8 mouse cellular contexts compared by ENCODE assay signal in the genomic region with DNA sequence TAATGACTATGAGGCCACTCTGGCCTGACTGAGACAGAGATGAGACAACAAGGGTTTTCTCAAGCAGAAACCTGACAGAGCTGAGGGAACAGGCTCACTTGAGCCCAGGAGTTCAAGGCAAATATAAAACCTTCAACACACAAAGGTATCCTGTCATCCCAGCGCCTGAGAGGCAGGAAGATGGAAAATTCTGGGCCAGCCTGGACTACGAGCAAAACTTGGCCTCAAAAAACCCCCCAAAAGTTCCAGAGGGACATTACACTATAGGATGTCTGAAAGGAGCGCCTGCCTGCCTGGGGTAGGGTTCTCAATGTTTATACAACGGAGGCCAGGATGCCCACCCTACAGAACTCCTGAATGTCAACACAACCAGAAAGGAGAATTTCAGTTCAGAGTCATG. TPM values are rescaled to one million over a fixed set of nuclear protein-coding genes. Genes with fewer than 3 reads are reported as not detected.
DNase-seq lines count a peak whose midpoint lies in the region; ATAC-seq lines count a peak whose summit lies in the region.

No protein-coding gene starts in this region.

- DNase-seq in cerebellum, adult 9-11 months, result peak; percentile 28
- no peak for DNase-seq in cerebellum, postnatal 4 days (ENCODE audit: low spot score in 2 of 2)
- peak; percentile 24 for DNase-seq in 3T3-L1 (ENCODE audit: low read depth, low spot score)
- DNase-seq in liver, embryonic 13.5 days, result no peak
- DNase-seq in urinary bladder, postnatal 4 days (ENCODE audit: low spot score in 2 of 2), result no peak
- no peak for DNase-seq in thymus, postnatal 10 days (ENCODE audit: low spot score in 2 of 2)
- no peak for DNase-seq in spleen, adult 12 weeks (ENCODE audit: low spot score)

- H3K9me3 ChIP-seq in forebrain, embryonic 15.5 days, result no peaks in the 10 kb centered on the region
- H3K9me3 ChIP-seq in liver, embryonic 13.5 days (replicated peaks), result no peaks in the 10 kb centered on the region

- H3K4me3 ChIP-seq in forebrain, embryonic 15.5 days, result peak overlapping the region; percentile 98
- H3K4me3 ChIP-seq in liver, embryonic 13.5 days (replicated peaks), result peak overlapping the region; percentile 97

- ATAC-seq in forebrain, embryonic 15.5 days (replicated peaks), result no peak
- ATAC-seq in liver, embryonic 13.5 days (ENCODE audit: low read depth), result no peak

- H3K9ac ChIP-seq in forebrain, embryonic 15.5 days (replicated peaks), result peak overlapping the region; percentile 87
- peak overlapping the region; percentile 98 for H3K9ac ChIP-seq in liver, embryonic 13.5 days

- H3K36me3 ChIP-seq in forebrain, embryonic 15.5 days, result peaks cover 12% of the 10 kb centered on the region
- peaks cover 36% of the 10 kb centered on the region for H3K36me3 ChIP-seq in liver, embryonic 13.5 days

- H3K27ac ChIP-seq in forebrain, embryonic 15.5 days (replicated peaks), result no peak overlapping the region
- peak overlapping the region; percentile 93 for H3K27ac ChIP-seq in liver, embryonic 13.5 days

- H3K27me3 ChIP-seq in forebrain, embryonic 15.5 days, result no peaks in the 10 kb centered on the region
- H3K27me3 ChIP-seq in liver, embryonic 13.5 days, result no peaks in the 10 kb centered on the region

- H3K4me2 ChIP-seq in forebrain, embryonic 15.5 days (replicated peaks), result peak overlapping the region; percentile 59
- peak overlapping the region; percentile 89 for H3K4me2 ChIP-seq in liver, embryonic 13.5 days

- 77% methylated on average over 4 of the region's 4 CpGs for WGBS in forebrain, embryonic 15.5 days
- 68% methylated on average over 4 of the region's 4 CpGs for WGBS in liver, embryonic 13.5 days (ENCODE audit: insufficient replicate concordance)

- peaks cover 29% of the 10 kb centered on the region for H3K4me1 ChIP-seq in forebrain, embryonic 15.5 days
- peaks cover 65% of the 10 kb centered on the region for H3K4me1 ChIP-seq in liver, embryonic 13.5 days (replicated peaks)

RNA-seq across cellular contexts. Expression of a gene that starts 1.2 kb away (rescaled TPM):
- 120 and 122 TPM in 2 replicates for polyA plus RNA-seq in forebrain, embryonic 15.5 days (2015; fragmentation: Nextera tagmentation; extraction: Ambion mirVana)
- 48.0 and 50.9 TPM in 2 replicates for polyA plus RNA-seq in liver, embryonic 13.5 days (2015; fragmentation: Nextera tagmentation; extraction: Ambion mirVana)

RNA-seq across cellular contexts. Expression of a gene that starts 5.0 kb away (rescaled TPM):
- polyA plus RNA-seq in forebrain, embryonic 15.5 days (2015; fragmentation: Nextera tagmentation; extraction: Ambion mirVana), result 10.8 and 14.3 TPM in 2 replicates
- polyA plus RNA-seq in liver, embryonic 13.5 days (2015; fragmentation: Nextera tagmentation; extraction: Ambion mirVana), result 19.8 and 27.1 TPM in 2 replicates

RNA-seq across cellular contexts. Expression of a gene that starts 29.7 kb away (rescaled TPM):
- polyA plus RNA-seq in forebrain, embryonic 15.5 days (2015; fragmentation: Nextera tagmentation; extraction: Ambion mirVana), result 190 and 191 TPM in 2 replicates
- 13.5 and 14.5 TPM in 2 replicates for polyA plus RNA-seq in liver, embryonic 13.5 days (2015; fragmentation: Nextera tagmentation; extraction: Ambion mirVana)

RNA-seq across cellular contexts. Expression of a gene that starts 29.8 kb away (rescaled TPM):
- 4.9 and 5.5 TPM in 2 replicates for polyA plus RNA-seq in forebrain, embryonic 15.5 days (2015; fragmentation: Nextera tagmentation; extraction: Ambion mirVana)
- polyA plus RNA-seq in liver, embryonic 13.5 days (2015; fragmentation: Nextera tagmentation; extraction: Ambion mirVana), result 1.5 and 1.8 TPM in 2 replicates

RNA-seq across cellular contexts. Expression of a gene that starts 39.6 kb away (rescaled TPM):
- polyA plus RNA-seq in forebrain, embryonic 15.5 days (2015; fragmentation: Nextera tagmentation; extraction: Ambion mirVana), result 81.1 and 89.5 TPM in 2 replicates
- 14.2 and 15.6 TPM in 2 replicates for polyA plus RNA-seq in liver, embryonic 13.5 days (2015; fragmentation: Nextera tagmentation; extraction: Ambion mirVana)

Comparison
In these comparisons a context has a peak if more than half of its experiments do, and no peak if none do; other contexts are left out.
1. DNase-seq: peak in cerebellum, adult 9-11 months (single experiment) and 3T3-L1 (single experiment); none in cerebellum, postnatal 4 days (0 of 2), liver, embryonic 13.5 days (single experiment), urinary bladder, postnatal 4 days (0 of 2), thymus, postnatal 10 days (0 of 2) and spleen, adult 12 weeks (single experiment).
2. RNA of a gene that starts 29.7 kb away (polyA plus RNA-seq): 190 to 191 TPM in forebrain, embryonic 15.5 days; 13.5 to 14.5 TPM in liver, embryonic 13.5 days; every median in the first group is over 10 times any median in the second.